Mouse (Mus musculus): ENCODE results near the gene Fance. TPM values are rescaled to one million over a fixed set of nuclear protein-coding genes. Genes with fewer than 3 reads are reported as not detected.
"Not testable (repeated sequence)": the region's sequence is repeated elsewhere in the genome, so short reads cannot be mapped to it uniquely, and the experiment has no call there.

The Fance gene
- total RNA-seq, 2 experiments from 2014 or later: 10.3 to 11.2 TPM

DNA sequence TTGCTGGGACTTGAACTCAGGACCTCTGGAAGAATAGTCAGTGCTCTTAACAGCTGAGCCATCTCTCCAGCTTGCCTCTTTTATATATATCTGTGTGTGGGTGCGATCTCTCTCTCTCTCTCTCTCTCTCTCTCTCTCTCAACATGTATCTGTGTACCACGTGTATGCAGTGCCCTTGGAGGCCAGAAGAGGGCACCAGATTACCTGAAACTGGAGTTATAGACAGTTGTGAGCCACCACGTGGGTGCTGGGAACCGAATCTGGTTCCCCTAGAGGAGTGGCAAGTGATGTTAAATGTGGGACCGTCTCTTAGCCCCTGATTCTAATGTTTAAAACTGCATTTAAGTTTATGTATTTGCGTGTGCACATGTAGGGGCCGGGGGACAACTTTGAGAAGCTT is 11.1 kb downstream of the Fance start:
- DNase-seq (ENCODE audit: low spot score): not testable (repeated sequence)

DNA sequence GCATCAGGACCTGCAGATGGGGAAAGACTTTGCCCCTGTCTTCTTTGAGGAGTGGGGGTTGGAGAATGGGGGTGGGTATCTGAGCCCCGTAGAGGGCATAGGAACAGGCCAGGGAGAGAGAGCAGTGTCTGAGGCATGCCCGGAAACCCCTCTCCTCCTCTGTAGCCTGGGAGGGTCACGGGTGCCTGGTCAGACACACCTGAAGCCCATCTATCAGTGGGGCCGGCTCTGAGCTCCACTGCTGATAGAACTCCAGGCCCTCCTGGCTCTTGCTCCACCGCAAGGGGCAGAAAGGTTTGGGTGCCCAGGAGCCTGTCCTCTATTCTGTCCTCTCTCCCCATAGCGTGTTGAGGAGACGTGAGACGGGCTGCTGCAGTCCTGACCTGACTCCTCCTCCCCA is 12.4 kb downstream of the Fance start:
- no peak for DNase-seq (ENCODE audit: low spot score)

DNA sequence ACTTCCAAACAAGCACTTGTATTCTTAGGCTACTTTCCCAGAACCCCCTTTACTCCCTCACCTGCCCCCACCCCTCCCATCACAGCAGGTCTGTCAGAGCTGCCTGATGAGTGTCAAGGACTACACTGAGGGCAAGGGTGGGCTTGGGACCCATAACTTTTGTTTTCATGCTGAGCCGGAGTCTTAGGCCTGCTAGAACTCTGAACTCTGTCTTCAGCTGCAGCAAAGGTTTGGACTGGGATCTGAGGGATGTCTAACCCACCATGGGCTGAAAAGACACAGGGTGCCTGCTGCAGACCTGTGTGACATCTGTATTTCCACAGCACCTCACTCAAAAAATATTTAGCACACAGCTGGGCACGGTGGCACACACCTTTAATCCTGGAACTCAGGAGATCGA is 13.6 kb downstream of the Fance start:
- no peak for DNase-seq (ENCODE audit: low spot score)

DNA sequence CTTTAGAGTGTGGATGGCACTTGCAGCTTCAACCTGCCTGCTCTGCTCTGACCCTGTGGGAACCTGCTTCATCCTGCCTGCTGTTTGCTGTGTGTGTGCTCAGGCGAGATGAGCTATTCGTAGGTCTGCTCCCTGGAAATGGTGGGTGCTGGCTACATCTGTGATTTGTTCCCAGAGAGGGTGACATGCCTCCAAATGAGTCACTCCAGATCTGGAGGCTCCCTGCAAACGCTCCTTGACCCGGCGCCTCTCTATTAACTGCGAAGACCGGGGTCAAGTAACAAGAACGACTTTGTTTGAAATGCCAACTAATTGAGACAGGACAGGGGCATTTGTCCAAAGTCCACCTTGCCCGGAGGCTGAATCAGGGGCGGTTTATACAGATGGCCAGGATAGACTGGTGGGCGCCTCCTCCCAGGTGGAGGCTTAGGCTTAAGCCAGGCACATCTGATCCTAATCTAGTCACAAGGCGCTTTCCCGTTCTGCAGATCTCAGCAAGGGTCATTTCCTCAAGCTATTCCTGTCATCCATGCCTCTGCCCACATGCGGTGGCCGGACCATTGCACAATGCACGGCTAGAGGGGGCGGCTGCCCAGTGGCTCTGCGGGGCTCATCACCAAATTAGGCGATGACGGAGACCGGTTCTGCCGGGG is 14.5 kb downstream of the Fance start:
- no peak for DNase-seq (ENCODE audit: low spot score)

DNA sequence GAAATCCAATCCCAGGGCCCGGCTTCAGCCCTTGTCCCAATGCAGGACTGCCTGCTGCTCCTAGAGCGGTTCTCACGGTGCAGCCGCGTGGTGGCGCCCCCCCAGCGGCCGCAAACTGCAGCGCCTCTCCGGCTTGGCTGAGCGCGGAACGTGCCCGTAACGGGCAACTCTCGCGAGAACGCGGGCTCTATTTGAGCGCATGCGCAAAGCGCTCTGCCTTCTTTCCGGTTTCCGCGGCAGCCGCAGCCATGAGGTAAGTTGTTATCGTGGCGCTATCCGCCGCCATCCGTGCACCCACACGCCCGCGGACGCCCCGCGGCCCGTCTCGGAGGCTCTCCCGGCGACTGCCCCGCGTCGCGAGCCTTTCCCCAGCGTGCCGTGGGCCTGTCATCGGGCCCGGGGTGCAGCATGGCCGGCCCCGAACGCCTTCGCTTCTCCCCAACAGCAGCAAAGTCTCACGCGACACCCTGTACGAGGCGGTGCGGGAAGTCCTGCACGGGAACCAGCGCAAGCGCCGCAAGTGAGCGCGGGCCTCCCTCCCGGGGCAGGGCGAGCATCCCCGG is 15.1 kb downstream of the Fance start, which contains the start of gene Rpl10a:
Rpl10a (plus strand) TSS at position 106 of the 563 bp plus-strand sequence.
- DNase-seq (ENCODE audit: low spot score): peak; percentile 98

DNA sequence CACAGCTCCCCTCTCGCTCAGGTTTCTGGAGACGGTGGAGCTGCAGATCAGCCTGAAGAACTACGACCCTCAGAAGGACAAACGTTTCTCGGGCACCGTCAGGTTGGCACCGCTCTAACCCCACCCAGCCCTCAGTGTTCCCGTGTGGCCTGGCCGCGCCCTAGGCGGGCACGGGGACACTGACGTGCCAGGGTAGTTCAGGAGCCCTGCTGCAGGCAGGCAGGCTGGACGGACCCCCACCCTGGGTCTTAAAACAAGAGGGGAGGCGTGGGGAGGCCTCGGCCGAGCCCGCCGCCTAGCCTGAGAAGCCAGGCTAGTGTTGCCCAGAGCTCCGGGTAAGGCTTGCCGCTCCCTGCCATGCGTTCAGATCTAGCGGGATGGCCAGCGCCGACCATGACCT is 15.6 kb downstream of the Fance start:
- DNase-seq (ENCODE audit: low spot score): no peak

DNA sequence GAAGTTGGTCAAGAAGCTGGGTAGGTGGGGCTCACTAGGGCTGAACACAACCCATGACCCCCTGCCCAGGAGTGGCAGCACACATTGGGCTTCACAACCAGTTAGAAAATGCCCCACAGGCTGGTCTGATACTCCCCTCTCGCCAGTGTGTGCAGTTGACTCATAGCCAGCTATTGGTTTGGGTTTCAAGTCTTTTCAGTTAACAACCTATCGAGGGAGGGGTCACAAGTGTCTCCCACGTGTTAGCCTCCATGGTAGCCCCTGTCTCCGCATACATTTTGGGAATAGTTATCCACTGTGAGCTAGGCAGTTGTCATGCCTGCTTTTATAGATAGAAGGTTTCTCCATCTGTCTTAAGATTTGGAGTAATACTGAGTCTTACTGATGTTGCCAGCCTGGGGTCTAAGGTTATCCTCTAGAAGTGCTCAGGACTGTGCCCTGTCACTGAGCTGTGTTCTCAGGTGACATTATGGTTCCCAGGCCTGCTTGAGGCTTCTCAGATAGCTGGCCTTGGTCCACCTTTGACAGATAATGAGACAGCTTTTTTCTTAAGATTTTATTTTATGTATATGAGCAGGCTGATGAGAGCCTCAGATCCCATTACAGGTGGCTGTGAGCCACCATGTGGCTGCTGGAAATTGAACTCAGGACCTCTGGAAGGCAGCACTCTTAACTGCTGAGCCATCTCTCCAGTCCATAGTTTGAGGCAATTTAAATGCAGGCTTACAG is 16.3 kb downstream of the Fance start:
- DNase-seq (ENCODE audit: low spot score): no peak

DNA sequence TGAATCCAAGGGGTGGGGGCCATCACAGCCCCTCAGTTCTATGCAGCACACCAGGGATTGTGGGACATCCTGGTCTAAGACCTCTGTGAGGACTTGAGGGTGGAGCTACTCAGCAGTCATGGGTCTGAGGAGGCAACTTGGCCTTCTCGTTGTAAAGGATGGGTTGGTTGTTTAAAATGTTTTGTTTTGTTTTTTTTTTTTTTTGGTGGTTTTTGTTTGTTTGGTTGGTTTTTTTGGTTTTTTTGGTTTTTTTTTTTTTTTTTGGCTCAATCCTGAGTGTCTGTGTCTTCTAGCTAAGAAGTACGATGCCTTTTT is 16.9 kb downstream of the Fance start:
- DNase-seq (ENCODE audit: low spot score): no peak

DNA sequence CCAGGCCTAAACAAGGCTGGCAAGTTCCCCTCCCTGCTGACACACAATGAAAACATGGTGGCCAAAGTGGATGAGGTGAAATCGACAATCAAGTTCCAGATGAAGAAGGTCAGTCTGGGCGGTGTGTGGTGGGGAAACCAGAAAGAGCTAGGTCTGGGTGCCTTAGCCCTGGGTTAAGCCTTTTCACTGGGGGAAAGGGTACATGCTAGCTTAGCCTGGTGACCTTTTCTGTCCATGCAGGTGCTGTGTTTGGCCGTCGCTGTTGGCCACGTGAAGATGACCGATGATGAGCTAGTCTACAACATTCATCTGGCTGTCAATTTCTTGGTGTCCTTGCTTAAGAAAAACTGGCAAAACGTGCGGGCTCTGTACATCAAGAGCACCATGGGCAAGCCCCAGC is 17.3 kb downstream of the Fance start:
- not testable (repeated sequence) for DNase-seq (ENCODE audit: low spot score)

DNA sequence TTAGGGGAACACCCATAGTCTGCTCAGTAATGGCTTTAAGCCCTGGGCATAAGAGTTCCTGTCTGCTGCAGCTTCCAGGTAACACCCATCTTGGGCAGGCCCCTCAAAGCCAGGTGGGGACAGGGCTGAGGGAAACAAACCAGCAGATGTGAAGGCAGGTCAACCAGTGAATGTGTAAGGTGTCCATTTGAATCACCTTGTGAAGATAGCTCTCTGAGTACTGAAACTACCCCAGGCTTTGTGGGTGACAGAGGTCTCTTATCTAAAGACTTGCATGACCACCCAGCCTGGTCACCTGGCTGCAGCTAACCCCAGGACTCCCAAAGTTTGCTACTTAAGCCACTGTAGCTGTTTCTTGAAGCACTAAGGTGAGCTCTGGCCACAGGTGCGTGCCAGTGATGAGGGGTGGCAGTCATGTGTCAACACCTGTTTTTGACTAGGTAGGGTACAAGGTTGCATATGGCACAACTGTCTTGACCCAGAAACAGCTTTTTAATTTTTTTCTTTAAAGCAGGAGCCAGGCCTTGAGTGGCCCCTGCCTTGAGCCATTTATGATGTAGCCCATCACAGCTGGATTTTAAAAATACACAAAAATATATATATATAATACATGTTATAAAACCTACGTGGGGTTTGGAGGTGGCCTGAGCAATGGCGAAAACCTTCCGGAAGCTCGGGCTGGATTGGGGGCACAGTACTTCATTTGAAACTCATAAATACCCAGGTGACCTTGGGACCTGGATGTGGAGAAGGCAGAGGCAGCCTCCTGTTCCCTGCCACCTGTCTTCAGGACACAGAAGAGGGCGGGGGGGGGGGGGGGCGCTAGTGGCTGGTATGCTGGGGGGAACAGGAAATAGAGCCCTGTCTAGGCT is 18.2 kb downstream of the Fance start:
- DNase-seq (ENCODE audit: low spot score): no peak

DNA sequence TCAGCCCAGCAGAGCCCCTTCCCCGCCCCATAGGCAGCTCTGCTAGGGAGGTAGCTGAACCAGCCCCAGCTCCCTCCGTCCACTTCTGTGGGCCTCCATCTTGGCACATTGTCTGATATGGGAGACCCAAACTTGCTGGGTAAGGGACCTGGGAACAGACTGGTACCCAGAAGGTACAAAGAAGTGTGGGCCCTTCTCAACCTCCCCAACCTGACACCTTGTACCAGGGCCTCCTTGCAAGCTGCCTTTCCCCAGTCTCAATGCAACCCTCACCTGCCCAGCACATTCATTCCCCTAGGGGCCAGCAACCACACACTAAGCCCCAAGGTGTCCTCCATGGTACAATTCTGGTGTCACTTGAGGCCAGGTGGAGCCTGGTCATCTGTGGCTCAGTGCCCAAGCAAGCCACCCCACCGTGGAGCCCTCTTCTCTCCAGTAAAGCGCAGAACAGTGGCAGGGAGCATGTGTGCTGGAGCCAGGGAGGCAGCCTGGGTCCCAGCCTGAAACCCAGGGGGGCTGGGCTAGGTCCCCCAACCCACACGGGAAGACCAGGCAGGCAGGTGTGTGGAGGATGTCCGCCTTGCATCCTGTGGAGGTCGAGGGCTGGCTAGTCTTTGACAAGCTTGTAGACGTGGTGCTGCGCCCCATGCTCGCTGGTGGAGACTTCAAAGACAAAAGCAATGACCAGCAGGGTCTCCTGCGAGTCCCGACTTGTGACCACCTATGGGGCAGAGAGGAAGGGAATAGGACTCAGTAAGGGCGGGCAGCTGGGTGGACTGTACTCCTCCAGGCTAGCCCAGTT is 19.0 kb downstream of the Fance start:
- DNase-seq (ENCODE audit: low spot score): no peak

DNA sequence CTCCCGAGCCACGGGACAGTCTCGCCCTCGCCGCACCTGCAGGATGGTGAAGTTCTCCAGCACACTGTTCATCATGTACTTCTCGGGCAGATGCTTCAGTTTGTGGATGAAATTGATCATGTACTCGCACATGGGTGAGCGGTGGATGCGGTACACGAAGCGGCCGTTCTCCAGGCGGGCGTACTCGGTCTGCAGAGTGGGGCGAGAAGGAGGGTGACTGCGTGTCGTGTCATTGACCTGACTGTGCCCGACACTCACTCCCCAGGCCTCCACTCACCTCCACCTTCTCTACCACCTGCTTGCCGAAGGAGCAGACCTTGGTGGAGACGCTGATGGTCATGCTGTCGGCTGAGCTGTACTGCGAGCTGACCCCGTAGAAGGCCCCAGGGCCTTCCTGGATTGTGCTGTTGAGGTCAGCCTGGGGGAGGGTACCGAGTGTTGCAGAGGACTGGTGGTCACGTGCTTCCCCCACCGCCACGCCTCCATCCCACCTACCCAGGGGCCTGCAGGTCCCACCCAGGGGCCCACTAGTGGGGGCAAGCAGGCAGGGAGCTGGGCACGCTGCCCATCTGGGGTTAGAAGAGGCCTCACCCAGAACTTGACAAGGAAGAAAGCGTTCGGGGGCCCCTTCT is 19.7 kb downstream of the Fance start:
- DNase-seq (ENCODE audit: low spot score): no peak

DNA sequence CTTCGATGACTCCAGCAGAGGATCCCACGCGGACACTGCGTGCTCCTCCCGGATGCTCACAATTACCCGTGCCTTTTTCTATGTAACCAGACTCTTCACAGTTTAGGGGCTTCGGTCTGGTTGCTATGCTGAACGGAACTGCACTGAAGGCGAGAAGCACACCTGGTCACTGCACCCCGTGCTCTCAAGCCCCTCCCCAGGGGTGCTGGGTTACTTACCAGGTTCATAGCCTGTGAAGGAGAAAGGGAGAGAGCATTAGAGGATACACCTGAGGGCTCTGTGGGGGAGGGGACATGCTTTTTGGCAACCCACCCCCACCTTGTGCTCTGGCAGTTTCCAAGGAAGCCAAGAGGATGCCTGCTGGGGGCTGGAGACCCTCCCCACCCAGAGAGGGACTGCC is 21.9 kb downstream of the Fance start:
- DNase-seq (ENCODE audit: low spot score): no peak

DNA sequence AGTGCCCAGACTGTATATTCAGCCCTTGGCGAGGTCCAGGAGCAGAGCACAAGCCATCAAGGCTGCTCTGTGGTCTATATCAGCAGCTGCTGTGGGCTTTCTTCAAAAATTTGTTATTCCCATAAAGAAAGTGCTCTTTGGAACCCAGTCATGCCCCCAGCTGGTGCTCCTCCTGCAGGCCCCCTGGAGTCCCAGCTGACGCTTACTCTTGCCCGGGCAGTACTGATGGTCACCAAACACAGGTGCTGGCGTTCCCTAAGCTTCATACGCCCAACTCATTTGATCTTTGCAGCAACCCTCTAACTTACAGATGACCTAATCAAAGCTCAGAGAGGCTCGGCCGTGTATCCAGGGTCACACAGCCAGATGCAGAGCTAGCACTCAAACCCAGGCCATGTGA is 24.2 kb downstream of the Fance start:
- no peak for DNase-seq (ENCODE audit: low spot score)

DNA sequence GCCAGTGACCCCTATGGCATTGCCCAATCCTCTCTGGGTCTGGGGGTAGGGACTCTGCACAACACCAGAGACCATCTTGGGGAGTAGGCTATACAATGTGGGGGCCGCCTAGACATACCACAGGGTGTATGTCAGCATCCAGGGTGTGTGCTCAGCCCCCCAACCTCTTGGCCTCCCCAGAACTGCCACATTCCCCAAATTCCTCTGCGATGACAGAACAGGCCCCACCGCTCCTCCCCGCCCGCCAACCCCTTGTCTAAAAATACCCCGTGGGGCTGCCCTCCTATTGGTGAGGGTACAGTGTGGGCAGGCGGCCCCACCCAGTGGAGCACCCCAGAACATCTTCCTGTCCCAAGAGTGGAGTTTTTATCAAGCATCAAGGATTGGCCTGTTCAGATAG is 27.3 kb downstream of the Fance start:
- no peak for DNase-seq (ENCODE audit: low spot score)

DNA sequence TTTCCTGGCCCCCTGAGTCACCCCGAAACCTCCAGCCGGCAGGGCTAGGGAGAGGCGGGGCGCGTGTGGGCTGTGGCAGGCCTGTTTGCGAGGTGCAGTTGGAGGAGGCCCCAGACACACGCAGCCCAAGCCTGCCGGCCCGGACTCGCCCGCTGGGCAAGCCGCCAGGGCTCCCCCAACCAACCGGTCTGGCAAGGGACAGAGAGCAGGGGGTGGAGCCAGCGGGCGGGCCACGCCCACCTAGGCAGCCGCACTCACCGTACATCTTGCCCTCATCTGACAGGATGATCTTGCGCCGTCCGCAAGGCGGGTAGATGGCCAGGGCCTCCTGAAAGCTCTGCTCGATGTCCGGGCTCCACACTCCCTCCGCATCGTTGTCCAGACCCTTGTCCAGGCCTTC is 27.8 kb downstream of the Fance start:
- DNase-seq (ENCODE audit: low spot score): peak; percentile 57

DNA sequence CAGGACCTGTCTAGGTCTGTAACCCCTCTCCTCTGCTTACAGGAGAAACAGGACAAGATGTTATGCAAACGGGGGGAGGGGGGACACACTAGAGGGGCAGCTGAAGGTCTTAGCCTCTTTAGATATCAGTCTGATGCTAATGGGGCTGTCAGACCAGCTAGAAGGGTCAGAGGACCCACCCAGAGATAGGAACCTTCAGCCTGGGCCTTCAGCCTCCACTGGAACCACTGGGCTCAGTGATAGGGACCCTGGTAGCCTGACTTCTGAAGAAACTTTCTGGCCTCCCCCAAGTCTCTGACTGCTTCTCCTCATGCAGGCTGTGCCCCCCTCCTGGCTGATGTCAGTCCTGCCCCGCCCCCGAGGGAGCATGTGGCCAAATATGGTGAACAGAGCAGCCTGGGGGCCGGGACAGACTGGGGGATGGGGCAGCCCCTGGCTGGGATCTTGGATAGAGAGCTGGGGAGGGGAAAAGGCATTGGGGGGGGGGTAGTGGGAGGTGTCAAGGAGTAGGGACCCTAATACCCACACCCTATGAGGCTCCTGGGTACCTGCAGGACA is 30.8 kb downstream of the Fance start:
- no peak for DNase-seq (ENCODE audit: low spot score)

DNA sequence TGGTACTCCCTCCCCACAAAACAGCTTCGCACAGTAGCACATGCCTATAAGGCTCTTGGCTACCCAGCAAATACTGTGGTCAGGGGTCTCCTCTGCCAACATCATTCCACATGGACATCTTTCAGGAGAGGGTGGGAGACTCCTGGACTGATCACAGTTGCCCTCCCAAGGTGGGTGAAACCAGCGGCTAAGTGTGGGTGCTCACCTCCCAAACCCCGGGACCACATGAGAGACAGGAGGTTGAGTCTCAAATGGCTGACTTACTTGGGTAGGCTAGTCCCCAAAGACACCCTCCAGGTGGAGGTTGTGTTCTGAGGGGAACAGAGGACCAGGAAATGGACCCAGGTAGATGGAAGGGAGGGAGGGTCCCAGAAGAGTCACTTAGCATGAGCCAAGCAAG is 31.4 kb downstream of the Fance start:
- DNase-seq (ENCODE audit: low spot score): no peak

DNA sequence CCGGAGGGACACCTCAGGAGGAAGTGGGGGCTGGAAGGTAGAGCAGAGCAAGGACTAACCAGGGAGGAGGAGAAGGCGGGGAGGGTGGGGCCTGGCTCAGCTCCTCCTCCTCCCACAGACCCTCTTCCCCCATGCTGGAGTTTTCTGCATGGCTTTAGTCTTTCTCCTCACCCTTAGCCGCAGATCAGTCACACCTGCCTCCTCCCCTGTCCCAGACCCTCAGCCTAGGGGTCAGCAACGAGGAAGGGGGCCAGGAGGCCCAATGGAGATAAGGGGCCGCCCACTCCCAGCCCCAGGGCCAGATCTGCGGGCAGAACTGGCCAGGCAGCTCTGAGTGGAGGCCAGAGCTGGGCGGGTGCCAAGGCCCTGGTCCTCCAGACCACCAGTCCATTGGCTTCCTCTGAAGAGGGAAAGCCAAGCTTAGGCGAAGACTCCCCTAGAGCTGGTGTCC is 32.0 kb downstream of the Fance start:
- DNase-seq (ENCODE audit: low spot score): no peak

DNA sequence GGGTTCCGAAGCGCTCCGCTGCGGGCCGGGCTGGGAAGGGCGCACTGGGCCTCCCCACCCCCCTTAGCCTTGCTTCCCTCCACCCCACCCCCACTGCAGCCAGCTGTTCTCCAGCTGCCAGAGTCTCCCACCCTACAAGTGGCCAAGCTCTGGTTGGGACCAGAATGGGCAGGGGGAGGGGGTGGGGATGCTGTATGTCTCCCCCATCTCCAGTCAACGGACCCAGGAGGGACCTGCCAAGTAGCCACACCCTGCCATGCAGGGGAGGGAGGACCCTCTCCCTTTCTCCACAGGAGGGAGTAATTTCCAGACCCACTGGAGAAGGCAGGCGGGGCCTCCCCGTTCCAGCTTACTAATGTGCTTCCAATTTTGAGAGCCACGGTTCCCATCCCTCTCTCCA is 32.6 kb downstream of the Fance start:
- no peak for DNase-seq (ENCODE audit: low spot score)
